Mouse (Mus musculus): Measurements from ENCODE around the gene Lemd2.

DNA sequence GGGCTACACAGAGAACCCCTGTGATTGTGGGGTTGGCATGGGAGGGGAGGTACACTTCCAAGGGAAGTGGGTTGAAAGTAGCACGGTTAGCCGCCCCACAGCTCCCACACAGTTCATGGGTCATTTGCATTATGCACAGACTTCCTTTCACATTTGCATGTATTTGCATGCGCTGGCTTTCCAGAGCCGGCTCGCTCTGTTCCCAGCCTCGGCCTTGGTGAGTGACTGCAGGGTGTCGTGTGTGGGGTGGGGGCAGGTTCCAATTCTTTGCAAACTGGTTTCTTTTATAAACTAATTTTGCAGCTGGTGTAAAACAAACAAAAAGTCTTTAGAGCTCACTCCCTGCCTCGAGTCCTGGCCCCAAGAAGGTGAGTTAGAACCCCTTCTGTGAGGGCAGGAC, 34.4 kb upstream of the Lemd2 start:
- no peak for TF ChIP-seq POLR2A (IDR thresholded peaks at IDR 0.05; ENCODE audit: control insufficient read depth, extremely low read depth, insufficient read depth, low read length, poor library complexity)
- no peak for TF ChIP-seq CTCF (IDR thresholded peaks at IDR 0.05; ENCODE audit: borderline replicate concordance, control insufficient read depth, extremely low read depth, insufficient read depth, low read length, poor library complexity)

Data from thymus, adult 2 months (tissue).